Mouse (Mus musculus) megakaryocyte-erythroid progenitor cell, adult 5-6 weeks (primary cell): ENCODE measurements around the gene A930009A15Rik. TPM values are rescaled to one million over a fixed set of nuclear protein-coding genes. Genes with fewer than 3 reads are reported as not detected.

Experiments
- ATAC-seq: replicated peaks from 2 replicates; pipeline ENCODE4 v1.8.0; 2016; ENCODE audit warnings: mild to moderate bottlenecking, inconsistent platforms; ENCODE audit not compliant: severe bottlenecking, poor library complexity, low FRiP score, low TSS enrichment
- total RNA-seq, 2 experiments: library from RNA; stranded (forward) in 1 of 2; stranded (reverse) in 1 of 2; fragments of 200-1000, 215-1000 nt in 1 of 2; fragments of >200 nt in 1 of 2; fragmentation: Nextera tagmentation in 1 of 2; gene quantifications; 2 replicates each; pipeline ENCODE4 v1.2.3; 2014 to 2017

Gene A930009A15Rik
- total RNA-seq (2014; fragmentation: Nextera tagmentation) (not detected in 2 replicates), total RNA-seq (2017) (not detected in 2 replicates)

GRCm38 (mm10) chr10:115569712-115570491 lies at the start of gene A930009A15Rik:
Gene A930009A15Rik, plus strand, starts transcription at chr10:115569986.
- ATAC-seq, result peak; percentile 71

DNA sequence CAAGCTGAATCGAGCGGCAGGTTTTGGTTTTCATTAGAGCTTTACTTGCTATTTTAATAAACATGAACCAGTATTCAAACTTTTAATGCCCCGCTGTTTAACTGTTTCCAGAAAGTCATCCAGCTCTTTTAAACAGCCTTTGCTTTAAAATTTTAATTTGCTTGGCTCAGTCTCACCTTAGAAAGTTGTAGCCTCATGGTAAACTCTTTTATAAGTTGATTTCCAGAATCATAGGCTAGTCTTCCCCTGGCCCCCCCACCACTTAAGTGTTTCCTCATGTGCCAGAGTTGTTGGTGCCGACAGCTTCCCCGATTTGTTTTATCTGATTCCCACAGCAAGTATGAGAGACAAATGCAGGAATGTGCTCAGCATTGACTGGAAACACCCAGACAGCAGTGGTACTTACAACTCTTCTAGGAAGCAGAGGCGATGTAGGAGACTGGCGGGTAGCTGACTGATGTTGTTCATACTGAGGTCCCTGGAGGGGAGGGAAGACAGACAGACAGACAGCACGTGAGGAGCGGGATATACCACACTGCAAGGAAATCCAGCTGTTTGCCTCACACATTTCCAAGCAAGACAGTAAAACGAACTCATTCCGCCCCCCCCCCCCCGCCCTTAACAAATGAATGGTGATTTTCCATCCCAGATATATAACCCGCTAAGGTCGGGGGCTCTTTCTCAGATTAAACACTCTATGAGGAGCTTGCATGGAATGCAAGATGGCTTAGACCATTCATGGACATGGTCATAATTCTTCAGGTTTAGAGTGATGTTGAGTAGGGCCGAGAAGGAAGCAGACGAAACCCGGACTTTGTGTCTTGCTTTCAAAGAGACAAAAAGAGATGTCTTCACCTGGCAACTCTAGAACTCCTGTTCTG lies 49.3 kb upstream of the A930009A15Rik start:
- no peak for ATAC-seq

GRCm38 (mm10) chr10:115521081-115521451 lies 48.7 kb upstream of the A930009A15Rik start:
- no peak for ATAC-seq

DNA sequence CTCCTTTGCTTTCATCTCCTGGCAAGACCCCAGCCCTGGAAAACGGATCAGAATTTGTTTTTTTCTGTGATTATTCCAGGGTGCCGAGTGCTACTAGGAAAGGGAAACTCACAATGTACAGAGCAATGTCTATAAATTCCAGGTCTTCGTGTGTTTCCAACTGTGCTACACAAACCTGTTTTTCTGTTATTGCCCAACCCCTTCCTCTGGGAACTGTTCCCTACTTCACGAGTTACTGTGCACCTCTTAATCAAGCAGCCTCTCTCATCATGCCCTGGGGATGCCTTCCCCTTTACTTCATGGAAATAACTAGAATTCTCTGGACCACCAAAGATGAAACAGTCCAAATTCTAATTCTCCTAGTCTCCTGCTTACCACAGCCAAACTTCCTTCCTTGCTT lies 40.9 kb upstream of the A930009A15Rik start:
- ATAC-seq, result no peak

- ATAC-seq, result no peak
Observed at GRCm38 (mm10) chr10:115529768-115530167, 40.0 kb upstream of the A930009A15Rik start.

DNA sequence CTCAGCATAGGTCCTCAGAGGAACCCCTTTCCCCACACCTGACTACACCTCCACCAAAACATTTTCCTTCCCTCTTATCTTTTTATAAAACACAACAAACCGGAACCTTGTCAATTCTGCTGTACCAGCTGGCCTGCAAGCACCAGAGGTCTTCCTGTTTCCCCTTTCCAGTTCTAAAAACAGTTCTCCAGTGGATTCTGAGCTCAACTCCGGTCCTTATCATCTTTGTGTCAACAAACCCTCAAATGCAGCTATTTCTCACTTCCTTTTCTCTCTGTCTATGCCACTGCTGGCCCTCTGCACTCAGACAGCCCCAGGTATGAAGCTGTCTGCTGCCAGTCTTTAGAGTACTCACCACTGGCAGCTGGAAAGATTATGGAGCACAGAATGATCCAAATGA lies 39.0 kb upstream of the A930009A15Rik start:
- no peak for ATAC-seq

DNA sequence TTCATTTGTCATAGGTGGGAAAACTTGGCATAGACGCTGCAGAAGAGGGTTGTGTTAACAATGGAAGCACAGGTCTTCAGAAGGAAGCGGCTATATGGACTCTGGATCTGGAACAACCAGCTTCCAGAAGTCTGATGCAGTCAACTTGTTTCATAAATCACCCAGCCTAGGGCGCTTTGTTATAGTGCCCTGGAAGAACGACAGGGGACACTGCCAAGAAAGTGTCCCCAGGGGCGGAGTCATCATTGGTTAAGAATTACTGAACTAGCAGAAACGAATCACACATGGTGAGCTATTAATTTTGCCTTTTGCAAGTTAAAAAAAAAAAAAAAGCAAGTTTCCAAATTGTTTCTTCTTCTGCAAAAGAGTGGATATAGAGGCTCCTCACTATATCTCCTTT lies 26.9 kb upstream of the A930009A15Rik start:
- ATAC-seq, result no peak

GRCm38 (mm10) chr10:115550253-115550652 lies 19.5 kb upstream of the A930009A15Rik start:
- ATAC-seq, result no peak

- no peak for ATAC-seq
Observed at GRCm38 (mm10) chr10:115551069-115551468, 18.7 kb upstream of the A930009A15Rik start.

DNA sequence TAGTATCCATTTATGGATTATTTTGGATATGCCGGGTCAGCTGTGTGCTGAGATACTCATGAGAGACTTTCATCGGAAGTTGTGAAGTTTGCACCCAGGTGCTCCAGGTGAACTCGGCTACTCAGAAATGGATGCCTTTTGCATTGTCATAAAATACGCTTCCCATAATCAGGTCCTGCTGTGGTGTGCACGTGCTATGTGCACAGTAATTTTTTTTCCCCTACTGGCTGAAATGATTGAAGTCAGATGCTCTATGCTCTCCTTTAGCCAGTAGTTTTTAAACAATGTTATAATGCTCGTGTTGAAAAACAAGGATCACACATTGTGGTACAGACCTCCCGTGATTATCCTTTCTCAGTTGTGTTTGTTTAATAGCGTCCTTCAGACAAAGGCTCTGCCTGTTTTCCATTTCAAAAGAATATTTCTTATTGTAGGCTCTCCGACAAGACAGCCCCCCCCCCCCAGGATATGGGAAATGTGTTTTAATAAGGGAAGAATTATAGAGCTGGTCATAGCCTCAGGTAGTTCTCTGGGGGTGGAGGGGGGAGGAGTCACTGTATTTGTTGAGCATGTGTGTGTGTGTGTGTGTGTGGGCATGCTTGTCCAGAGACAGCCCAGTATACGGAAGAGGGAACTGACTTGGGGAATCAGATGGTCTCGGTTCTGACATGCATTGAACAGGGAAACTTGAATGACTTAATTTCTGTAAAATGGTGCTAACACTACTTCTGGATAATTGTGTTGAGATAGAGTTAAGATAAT lies 16.3 kb upstream of the A930009A15Rik start:
- no peak for ATAC-seq

DNA sequence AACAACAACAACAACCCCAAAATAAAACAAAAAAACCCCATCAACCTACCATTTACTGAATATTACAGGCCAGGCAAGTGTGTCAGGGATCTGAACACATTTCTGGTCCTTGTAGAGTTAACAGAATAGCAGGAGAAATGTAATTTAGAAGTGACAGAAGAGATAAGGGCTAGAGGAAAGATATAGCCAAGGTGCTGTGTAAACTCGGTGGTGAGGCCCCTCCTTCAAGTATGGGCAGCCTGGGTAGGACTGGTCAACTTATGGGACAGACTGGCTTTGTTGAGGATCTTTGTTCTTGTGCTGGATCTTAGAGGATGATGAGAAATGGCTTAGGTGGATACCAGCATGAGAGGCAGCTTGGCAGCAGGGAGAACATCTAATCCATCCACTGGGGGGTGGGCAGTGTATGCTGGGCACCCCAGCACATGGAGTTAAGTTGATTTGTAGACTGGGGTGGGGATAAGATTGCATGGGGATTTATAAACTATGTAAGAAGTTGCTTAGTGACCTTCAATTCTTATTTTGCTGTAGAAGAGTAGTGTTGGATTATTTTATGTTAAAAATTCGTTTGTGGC lies 14.5 kb upstream of the A930009A15Rik start:
- no peak for ATAC-seq

- ATAC-seq, result no peak
Observed at GRCm38 (mm10) chr10:115556738-115557242, 13.0 kb upstream of the A930009A15Rik start.

DNA sequence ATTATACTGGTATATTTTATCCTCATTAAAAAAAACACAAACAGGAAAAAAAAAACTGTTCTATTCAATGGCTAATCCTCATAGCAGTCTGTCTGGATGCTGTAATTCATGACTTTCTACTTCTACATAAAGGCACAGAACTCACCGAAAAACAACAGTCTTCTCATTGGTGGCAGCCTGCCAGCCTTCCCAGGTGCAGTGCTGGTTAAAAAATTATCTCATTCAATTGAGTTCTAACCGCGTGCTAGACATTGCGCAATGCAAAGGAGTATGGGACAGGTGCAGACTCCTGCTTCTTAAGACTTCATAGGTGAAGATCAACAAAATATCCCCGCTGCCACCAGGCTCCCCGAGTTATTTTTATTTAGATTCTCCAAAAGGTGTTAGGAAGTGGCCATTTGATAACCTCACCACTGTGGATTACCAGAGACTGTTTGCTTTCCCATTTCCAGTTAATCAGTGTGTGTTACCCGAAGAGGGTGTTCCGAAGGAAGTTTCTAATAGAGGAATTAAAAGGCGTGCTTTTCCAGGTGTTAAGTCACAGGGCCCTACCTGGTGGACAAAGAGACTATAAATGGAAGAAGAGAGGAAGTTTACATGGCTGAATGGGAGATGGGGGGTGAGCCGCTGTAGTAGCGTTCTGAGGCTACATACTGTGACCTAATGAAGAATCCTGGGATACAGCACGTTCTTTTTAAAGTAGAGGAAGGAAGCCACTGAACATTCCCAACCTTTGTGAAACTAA lies 8.5 kb upstream of the A930009A15Rik start:
- no peak for ATAC-seq

DNA sequence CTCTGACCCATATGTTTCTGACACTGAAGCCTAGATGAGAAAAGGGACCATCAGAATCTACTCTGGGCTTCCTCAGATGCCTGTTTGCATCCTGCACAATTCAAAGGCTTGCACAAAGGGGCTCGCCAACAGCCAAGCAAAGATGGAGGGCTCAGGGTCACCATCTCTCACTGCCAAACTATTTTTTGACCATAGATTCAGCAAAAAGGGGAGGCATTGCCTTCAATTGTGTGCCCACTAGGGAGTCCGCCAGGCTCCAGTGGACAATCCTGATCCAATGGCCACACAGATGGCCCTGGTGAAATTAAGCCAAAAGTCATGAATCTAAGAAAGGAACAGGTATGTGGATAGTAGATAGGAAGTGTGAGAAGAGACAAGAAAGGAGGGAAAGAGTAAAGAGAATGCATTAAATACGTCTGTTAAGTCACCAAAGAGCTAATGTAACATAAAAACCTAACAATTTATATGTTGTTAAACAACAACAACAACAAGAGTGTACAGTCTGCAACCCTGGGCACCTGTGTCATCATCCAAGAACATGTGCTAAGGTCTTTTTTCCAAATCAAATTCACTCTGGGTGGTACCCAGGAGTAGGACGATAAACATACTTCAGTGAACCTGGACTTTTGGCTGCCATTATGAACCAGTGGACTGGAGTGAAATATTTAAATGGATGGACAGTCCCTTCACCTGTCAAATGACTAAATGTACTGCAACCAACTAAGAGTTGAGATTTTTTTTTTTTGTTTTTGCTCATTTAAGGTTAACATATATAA lies 6.7 kb upstream of the A930009A15Rik start:
- ATAC-seq, result no peak

GRCm38 (mm10) chr10:115563961-115564360 lies 5.8 kb upstream of the A930009A15Rik start:
- ATAC-seq, result no peak

DNA sequence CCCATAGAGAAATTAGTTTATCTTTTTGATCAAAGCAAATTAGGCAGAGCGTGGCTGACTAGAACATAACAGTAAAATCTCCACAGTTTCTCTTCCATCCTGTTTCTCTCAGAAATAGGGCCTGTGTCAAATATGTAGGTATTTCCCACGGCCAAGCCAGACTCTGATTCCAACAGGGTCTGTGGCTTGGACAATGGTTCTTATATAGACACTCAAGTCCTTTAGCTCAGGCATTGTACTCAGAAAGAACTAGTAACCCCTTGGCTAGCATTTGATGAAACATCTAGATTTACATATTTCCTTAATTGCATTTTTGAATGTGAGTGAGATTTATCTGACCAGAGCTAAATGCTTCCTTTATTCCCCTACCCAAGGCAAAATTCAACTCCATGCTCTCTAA lies 791 bp downstream of the A930009A15Rik start:
- no peak for ATAC-seq

GRCm38 (mm10) chr10:115571317-115571716 lies 1.5 kb downstream of the A930009A15Rik start:
- ATAC-seq, result no peak
